Mouse (Mus musculus): Measurements from ENCODE around the gene Gm10842. TPM values are rescaled to one million over a fixed set of nuclear protein-coding genes. Genes with fewer than 3 reads are reported as not detected.
A peak's percentile ranks its signal among the peaks of the same experiment; 100 is the strongest.

Gm10842 gene
- polyA plus RNA-seq, 1 experiment from 2014 or later: not detected

DNA sequence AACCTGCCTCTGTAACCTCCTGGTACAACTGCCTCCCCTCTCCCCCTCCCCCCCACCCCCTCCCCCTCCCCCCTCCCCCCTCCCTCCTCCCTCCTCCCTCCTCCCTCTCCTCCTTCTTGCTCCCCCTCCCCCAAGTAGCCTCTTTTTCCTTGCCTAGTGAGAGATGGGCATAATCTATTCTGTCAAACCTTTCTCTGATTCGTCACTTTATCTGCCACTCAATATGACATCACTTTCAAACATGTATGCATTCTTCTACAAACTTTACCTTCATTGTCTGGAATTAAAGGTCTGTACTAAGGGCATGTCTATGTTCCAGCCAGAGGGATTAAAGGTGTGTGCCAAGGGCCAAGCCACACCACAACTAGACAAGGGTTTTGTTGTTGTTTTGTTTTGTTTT, 3.1 kb downstream of the Gm10842 start:
- Histone ChIP-seq H3K4me3 (ENCODE audit: low read depth, low read length) (no peak overlapping the region), H3K9me3 (replicated peaks; ENCODE audit: control insufficient read depth, low read length) (no peaks in the 10 kb centered on the region), H3K27ac (ENCODE audit: low read depth, low read length) (no peak overlapping the region), H3K4me2 (no peak overlapping the region), H3K36me3 (ENCODE audit: control insufficient read depth, insufficient read depth, low read length) (no peaks in the 10 kb centered on the region), H3K9ac (ENCODE audit: low read depth, low read length) (no peak overlapping the region), H3K4me1 (ENCODE audit: control insufficient read depth, insufficient read depth, low read length) (peaks cover 13% of the 10 kb centered on the region), H3K27me3 (ENCODE audit: control insufficient read depth, insufficient read depth, low read length) (no peaks in the 10 kb centered on the region)
- ATAC-seq (replicated peaks; ENCODE audit: insufficient number of reproducible peaks, low FRiP score, low TSS enrichment): no peak
- WGBS (ENCODE audit: insufficient replicate concordance): 67% methylated on average over 1 of the region's 1 CpGs

DNA sequence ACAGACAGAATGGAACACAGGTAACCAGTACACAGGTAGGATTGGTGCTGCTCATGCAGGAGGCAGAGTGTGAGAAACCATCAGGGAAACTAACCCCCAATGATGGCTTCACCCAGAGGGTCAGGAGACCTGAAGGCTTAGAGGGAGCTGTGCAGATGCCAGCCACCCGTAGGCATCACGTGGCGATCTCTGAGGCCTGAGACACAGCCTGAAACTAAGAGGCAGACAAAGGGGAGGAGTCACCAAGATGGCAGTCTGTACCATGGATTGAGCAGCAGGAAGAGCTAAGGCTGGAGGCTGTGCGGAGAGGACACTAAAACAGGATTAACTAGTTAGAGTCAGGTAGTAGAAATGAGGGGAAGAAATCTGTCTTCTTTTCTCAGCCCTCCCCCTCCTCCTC, 4.0 kb downstream of the Gm10842 start:
- 63% methylated on average over 4 of the region's 4 CpGs for WGBS (ENCODE audit: insufficient replicate concordance)
- H3K27ac ChIP-seq (ENCODE audit: low read depth, low read length): no peak overlapping the region
- no peaks in the 10 kb centered on the region for H3K9me3 ChIP-seq (replicated peaks; ENCODE audit: control insufficient read depth, low read length)
- no peak overlapping the region for H3K4me3 ChIP-seq (ENCODE audit: low read depth, low read length)
- H3K36me3 ChIP-seq (ENCODE audit: control insufficient read depth, insufficient read depth, low read length): no peaks in the 10 kb centered on the region
- no peak overlapping the region for H3K4me2 ChIP-seq
- H3K9ac ChIP-seq (ENCODE audit: low read depth, low read length): no peak overlapping the region
- no peaks in the 10 kb centered on the region for H3K27me3 ChIP-seq (ENCODE audit: control insufficient read depth, insufficient read depth, low read length)
- H3K4me1 ChIP-seq (ENCODE audit: control insufficient read depth, insufficient read depth, low read length): peaks cover 13% of the 10 kb centered on the region
- ATAC-seq (replicated peaks; ENCODE audit: insufficient number of reproducible peaks, low FRiP score, low TSS enrichment): no peak

DNA sequence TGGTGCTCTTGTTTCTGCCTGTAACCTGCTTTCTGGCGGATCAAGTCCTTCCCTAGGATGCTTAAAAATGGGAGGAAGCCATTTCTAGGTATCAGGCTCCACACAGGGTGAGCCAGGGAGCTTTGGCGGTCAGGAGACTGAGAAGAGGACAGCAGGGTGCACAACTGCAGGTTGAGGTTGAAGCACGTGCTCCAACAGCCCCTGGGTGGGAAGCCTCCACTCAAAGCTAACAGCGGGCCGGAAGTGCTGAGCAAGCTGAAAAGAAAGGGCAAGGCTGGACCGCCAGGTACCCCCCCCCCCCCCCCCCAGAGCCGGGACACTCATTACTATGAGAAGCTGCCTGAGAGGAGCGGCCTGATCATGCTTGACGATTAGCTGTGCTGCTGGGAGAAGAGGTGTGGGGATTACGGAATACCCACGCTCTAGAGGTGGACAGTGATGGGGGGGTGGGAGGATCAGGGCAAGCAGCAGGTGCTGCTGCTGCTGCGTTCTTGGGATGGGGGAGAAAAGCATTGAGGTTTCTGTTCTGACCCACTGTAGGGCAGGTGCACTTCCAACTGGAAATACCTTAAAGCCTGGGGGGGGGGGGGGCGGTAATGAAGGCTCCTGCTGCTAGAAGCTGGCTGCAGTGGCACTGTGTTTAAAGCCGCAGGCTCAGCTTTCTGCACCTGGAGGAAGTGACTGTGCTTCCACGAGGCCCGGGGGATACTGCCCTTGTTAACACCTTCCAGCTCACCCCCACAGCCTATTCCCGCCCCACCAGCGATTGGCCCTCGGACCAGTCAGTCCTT, 4.7 kb downstream of the Gm10842 start:
- WGBS (ENCODE audit: insufficient replicate concordance): 20% methylated on average over 18 of the region's 19 CpGs
- no peak overlapping the region for H3K9ac ChIP-seq (ENCODE audit: low read depth, low read length)
- H3K36me3 ChIP-seq (ENCODE audit: control insufficient read depth, insufficient read depth, low read length): no peaks in the 10 kb centered on the region
- H3K4me3 ChIP-seq (ENCODE audit: low read depth, low read length): no peak overlapping the region
- no peaks in the 10 kb centered on the region for H3K27me3 ChIP-seq (ENCODE audit: control insufficient read depth, insufficient read depth, low read length)
- H3K9me3 ChIP-seq (replicated peaks; ENCODE audit: control insufficient read depth, low read length): no peaks in the 10 kb centered on the region
- H3K27ac ChIP-seq (ENCODE audit: low read depth, low read length): no peak overlapping the region
- no peak for ATAC-seq (replicated peaks; ENCODE audit: insufficient number of reproducible peaks, low FRiP score, low TSS enrichment)
- H3K4me2 ChIP-seq: peak overlapping the region; percentile 41
- H3K4me1 ChIP-seq (ENCODE audit: control insufficient read depth, insufficient read depth, low read length): peaks cover 13% of the 10 kb centered on the region

DNA sequence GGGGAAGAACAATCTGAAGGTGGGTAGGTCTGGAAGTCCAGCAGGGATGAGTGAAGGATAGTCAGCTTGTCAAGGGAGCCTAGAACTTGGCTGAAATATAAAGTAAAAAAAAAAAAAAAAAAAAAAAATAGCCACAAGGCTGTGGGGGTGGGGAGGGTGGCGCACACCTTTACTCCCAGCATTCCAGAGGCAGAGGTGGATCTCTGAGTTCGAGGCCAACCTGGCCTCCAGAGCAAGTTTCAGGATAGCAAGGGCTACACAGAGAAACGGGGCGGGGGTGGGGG, 5.3 kb downstream of the Gm10842 start:
- WGBS (ENCODE audit: insufficient replicate concordance): 61% methylated on average over 2 of the region's 4 CpGs
- Histone ChIP-seq H3K9ac (ENCODE audit: low read depth, low read length) (no peak overlapping the region), H3K4me3 (ENCODE audit: low read depth, low read length) (no peak overlapping the region), H3K4me1 (ENCODE audit: control insufficient read depth, insufficient read depth, low read length) (peaks cover 13% of the 10 kb centered on the region), H3K9me3 (replicated peaks; ENCODE audit: control insufficient read depth, low read length) (no peaks in the 10 kb centered on the region), H3K27me3 (ENCODE audit: control insufficient read depth, insufficient read depth, low read length) (no peaks in the 10 kb centered on the region), H3K27ac (ENCODE audit: low read depth, low read length) (no peak overlapping the region), H3K36me3 (ENCODE audit: control insufficient read depth, insufficient read depth, low read length) (no peaks in the 10 kb centered on the region), H3K4me2 (peak overlapping the region; percentile 41; the same call in 1 of the 2 replicates)
- ATAC-seq (replicated peaks; ENCODE audit: insufficient number of reproducible peaks, low FRiP score, low TSS enrichment): no peak

DNA sequence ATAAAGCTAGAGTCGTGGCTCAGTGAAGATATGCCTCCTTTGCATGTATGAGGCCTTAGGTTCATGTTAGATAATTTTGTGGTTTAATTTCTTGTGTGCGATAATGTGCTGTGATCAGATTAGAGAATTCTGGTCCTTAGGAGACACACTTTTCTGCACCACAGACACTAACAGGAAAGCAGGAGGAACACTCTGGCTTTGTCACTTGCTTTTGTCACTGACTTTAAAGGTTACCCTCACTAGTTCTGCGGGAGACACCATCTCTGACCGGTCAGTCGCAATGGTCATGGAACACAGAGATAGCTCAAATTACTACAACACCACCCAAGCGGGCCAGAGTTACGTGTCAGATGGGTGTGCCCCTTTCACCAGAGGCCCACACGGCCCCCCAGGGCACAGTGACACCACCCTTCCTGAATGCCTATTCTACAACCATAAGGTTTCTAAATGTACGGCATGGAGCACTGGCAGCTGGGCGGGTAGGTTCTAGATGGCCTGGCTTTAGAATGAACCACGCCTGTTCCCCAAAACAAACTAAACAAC, 5.7 kb downstream of the Gm10842 start:
- Histone ChIP-seq H3K9ac (ENCODE audit: low read depth, low read length) (no peak overlapping the region), H3K4me3 (ENCODE audit: low read depth, low read length) (no peak overlapping the region), H3K36me3 (ENCODE audit: control insufficient read depth, insufficient read depth, low read length) (no peaks in the 10 kb centered on the region), H3K4me1 (ENCODE audit: control insufficient read depth, insufficient read depth, low read length) (peaks cover 13% of the 10 kb centered on the region), H3K4me2 (no peak overlapping the region), H3K27ac (ENCODE audit: low read depth, low read length) (no peak overlapping the region), H3K27me3 (ENCODE audit: control insufficient read depth, insufficient read depth, low read length) (no peaks in the 10 kb centered on the region), H3K9me3 (replicated peaks; ENCODE audit: control insufficient read depth, low read length) (no peaks in the 10 kb centered on the region)
- ATAC-seq (replicated peaks; ENCODE audit: insufficient number of reproducible peaks, low FRiP score, low TSS enrichment): no peak
- 68% methylated on average over 11 of the region's 11 CpGs for WGBS (ENCODE audit: insufficient replicate concordance)

DNA sequence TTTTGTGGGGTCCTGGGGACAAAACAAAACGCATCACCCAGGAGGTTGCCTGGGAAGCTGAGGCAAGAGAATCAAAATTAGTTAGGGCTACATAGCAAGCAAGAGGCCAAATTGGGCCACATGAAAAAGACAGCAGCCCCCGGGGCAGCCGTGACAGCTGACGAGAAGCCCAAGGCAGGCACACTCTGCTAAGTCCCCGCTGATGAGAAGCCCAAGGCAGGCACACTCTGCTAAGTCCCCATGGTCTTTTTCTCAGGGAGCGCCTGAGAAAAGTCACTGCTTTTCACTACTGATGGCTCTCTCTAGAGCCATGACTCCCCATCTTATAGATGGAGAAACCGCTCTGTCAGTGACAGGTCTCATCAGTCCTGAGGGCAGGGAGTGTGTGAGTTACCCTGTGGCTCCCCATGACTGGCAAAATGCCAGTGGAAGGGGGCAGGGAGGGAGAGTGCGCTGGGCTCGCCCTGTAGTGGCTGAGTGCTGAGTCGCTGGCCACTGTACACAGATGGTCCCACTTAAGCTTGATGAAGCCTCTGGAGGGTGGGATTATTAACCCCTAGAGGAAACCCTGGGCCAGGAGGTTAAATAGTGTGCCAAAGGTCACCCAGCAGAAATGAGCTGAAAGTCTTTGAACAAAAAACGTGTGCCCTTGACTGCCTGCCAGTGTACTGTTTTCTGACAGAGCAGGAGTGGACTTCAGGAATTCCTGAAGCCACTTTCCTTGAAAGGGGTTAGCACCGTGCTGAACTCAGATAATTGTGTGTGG, 6.6 kb downstream of the Gm10842 start:
- peaks cover 13% of the 10 kb centered on the region for H3K4me1 ChIP-seq (ENCODE audit: control insufficient read depth, insufficient read depth, low read length)
- no peak overlapping the region; the same call in 1 of the 2 replicates for H3K4me3 ChIP-seq (ENCODE audit: low read depth, low read length)
- WGBS (ENCODE audit: insufficient replicate concordance): 28% methylated on average over 12 of the region's 12 CpGs
- H3K27me3 ChIP-seq (ENCODE audit: control insufficient read depth, insufficient read depth, low read length): no peaks in the 10 kb centered on the region
- ATAC-seq (replicated peaks; ENCODE audit: insufficient number of reproducible peaks, low FRiP score, low TSS enrichment): peak; percentile 82
- H3K9ac ChIP-seq (ENCODE audit: low read depth, low read length): 0 out of 2 replicates have a peak overlapping the region, but pooled peaks have one; percentile 22
- peak overlapping the region; percentile 52 for H3K27ac ChIP-seq (ENCODE audit: low read depth, low read length)
- H3K9me3 ChIP-seq (replicated peaks; ENCODE audit: control insufficient read depth, low read length): no peaks in the 10 kb centered on the region
- H3K4me2 ChIP-seq: peak overlapping the region; percentile 45
- H3K36me3 ChIP-seq (ENCODE audit: control insufficient read depth, insufficient read depth, low read length): no peaks in the 10 kb centered on the region

DNA sequence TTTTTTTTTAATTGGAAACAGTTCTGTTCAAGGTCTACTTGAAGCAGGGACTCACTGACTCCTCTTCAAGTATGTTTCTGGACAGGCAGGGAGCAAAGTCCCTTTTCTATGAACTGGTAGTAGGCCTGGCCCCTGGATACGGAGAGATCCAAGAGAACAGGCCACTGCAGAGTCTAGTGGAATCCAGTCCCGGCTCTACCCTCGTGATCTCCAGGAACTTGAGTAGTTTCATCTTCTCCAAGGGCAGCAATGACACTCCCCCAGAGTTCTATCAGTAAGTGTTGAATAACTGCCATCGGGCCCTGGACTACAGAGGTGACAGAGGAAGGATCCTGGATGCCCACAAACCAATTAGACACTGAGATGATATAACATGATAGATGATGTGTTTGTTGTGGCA, 9.2 kb downstream of the Gm10842 start:
- Histone ChIP-seq H3K4me1 (ENCODE audit: control insufficient read depth, insufficient read depth, low read length) (peaks cover 13% of the 10 kb centered on the region), H3K36me3 (ENCODE audit: control insufficient read depth, insufficient read depth, low read length) (no peaks in the 10 kb centered on the region), H3K27me3 (ENCODE audit: control insufficient read depth, insufficient read depth, low read length) (no peaks in the 10 kb centered on the region), H3K4me2 (no peak overlapping the region), H3K9me3 (replicated peaks; ENCODE audit: control insufficient read depth, low read length) (no peaks in the 10 kb centered on the region), H3K4me3 (ENCODE audit: low read depth, low read length) (no peak overlapping the region), H3K27ac (ENCODE audit: low read depth, low read length) (no peak overlapping the region), H3K9ac (ENCODE audit: low read depth, low read length) (no peak overlapping the region)
- 38% methylated on average over 4 of the region's 4 CpGs for WGBS (ENCODE audit: insufficient replicate concordance)
- ATAC-seq (replicated peaks; ENCODE audit: insufficient number of reproducible peaks, low FRiP score, low TSS enrichment): no peak

DNA sequence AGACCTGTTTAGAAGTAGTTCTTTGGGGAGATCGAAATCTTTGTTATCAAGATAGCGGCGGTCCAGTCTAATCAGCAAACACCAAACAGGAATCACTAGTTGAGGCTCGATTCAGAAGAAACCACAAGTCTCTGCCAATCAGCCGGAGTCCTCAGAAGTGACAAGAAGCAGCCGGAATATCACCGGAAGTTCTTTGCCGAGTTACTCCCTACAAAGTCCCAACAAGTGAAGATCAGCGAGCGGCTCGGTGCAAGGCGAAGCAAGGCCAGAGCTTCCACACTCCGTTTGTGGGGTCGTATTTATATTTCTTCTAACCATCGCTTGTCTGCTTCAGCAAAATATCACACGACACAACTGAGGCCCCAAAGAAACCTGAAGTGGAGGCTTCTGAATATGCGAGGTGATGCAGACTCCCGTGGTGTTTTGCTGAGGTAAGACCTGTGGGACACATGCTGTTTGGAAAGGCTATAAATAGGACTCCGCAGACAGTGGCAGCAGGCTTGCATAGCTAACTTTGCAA, 10.1 kb downstream of the Gm10842 start:
- no peak for ATAC-seq (replicated peaks; ENCODE audit: insufficient number of reproducible peaks, low FRiP score, low TSS enrichment)
- H3K27ac ChIP-seq (ENCODE audit: low read depth, low read length): peak overlapping the region; percentile 66; the same call in 1 of the 2 replicates
- H3K27me3 ChIP-seq (ENCODE audit: control insufficient read depth, insufficient read depth, low read length): no peaks in the 10 kb centered on the region
- H3K4me2 ChIP-seq: 0 out of 2 replicates have a peak overlapping the region, but pooled peaks have one; percentile 10
- 59% methylated on average over 19 of the region's 19 CpGs for WGBS (ENCODE audit: insufficient replicate concordance)
- H3K4me1 ChIP-seq (ENCODE audit: control insufficient read depth, insufficient read depth, low read length): peaks cover 13% of the 10 kb centered on the region
- 0 out of 2 replicates have a peak overlapping the region, but pooled peaks have one; percentile 39 for H3K9ac ChIP-seq (ENCODE audit: low read depth, low read length)
- H3K36me3 ChIP-seq (ENCODE audit: control insufficient read depth, insufficient read depth, low read length): no peaks in the 10 kb centered on the region
- no peaks in the 10 kb centered on the region for H3K9me3 ChIP-seq (replicated peaks; ENCODE audit: control insufficient read depth, low read length)
- no peak overlapping the region for H3K4me3 ChIP-seq (ENCODE audit: low read depth, low read length)

Measured in heart, embryonic 11.5 days (tissue).